10 mouse cellular contexts compared by ENCODE assay signal in genomic region chr17:26647283-26647682, GRCm38 (mm10). TPM values are rescaled to one million over a fixed set of nuclear protein-coding genes. Genes with fewer than 3 reads are reported as not detected.
DNase-seq lines count a peak whose midpoint lies in the region; ATAC-seq and TF ChIP-seq lines count a peak whose summit lies in the region.
"Had no signal": no experiment of that assay in that cellular context is flagged by ENCODE, and none has a peak within 500 bp of the region (broad histone marks: within the 10 kb centered on the region; RNA-seq: fewer than 3 reads in every experiment).

No protein-coding gene starts in this region.

- no peaks in the 10 kb centered on the region for H3K9me3 ChIP-seq in kidney, embryonic 15.5 days (replicated peaks)
- H3K9me3 ChIP-seq in limb, embryonic 15.5 days, result no peaks in the 10 kb centered on the region
- H3K9me3 ChIP-seq in forebrain, embryonic 11.5 days (ENCODE audit: control insufficient read depth, low read length), result no peaks in the 10 kb centered on the region

- ATAC-seq in kidney, embryonic 15.5 days (replicated peaks; ENCODE audit: low FRiP score), result no peak; the same call in 1 of the 2 replicates
- ATAC-seq in limb, embryonic 15.5 days (ENCODE audit: insufficient number of reproducible peaks, low FRiP score, low TSS enrichment, low read depth), result no peak
- no peak for ATAC-seq in forebrain, embryonic 11.5 days (replicated peaks; ENCODE audit: low FRiP score)

- H3K36me3 ChIP-seq in kidney, embryonic 15.5 days, result peaks cover 80% of the 10 kb centered on the region
- peaks cover 64% of the 10 kb centered on the region for H3K36me3 ChIP-seq in limb, embryonic 15.5 days
- peaks cover 16% of the 10 kb centered on the region for H3K36me3 ChIP-seq in forebrain, embryonic 11.5 days (ENCODE audit: control insufficient read depth, insufficient read depth, low read length)

- peaks cover 11% of the 10 kb centered on the region for H3K4me1 ChIP-seq in kidney, embryonic 15.5 days
- peaks cover 15% of the 10 kb centered on the region for H3K4me1 ChIP-seq in cortical plate, adult 2 months (ENCODE audit: control insufficient read depth, insufficient read depth, low read length)
- peaks cover 8% of the 10 kb centered on the region; the same call in 1 of the 2 replicates for H3K4me1 ChIP-seq in limb, embryonic 15.5 days
- 0 out of 2 replicates have a peak, but pooled peaks cover 3% of the 10 kb centered on the region for H3K4me1 ChIP-seq in forebrain, embryonic 11.5 days (replicated peaks; ENCODE audit: control insufficient read depth, insufficient read depth, low read length)

- H3K9ac ChIP-seq in kidney, embryonic 15.5 days, result no peak overlapping the region
- no peak overlapping the region for H3K9ac ChIP-seq in limb, embryonic 15.5 days
- H3K9ac ChIP-seq in forebrain, embryonic 11.5 days (ENCODE audit: low read length), result no peak overlapping the region
- H3K9ac ChIP-seq: liver, embryonic 14.5 days had no signal

- no peak overlapping the region for H3K4me2 ChIP-seq in kidney, embryonic 15.5 days
- no peak overlapping the region for H3K4me2 ChIP-seq in limb, embryonic 15.5 days
- H3K4me2 ChIP-seq in forebrain, embryonic 11.5 days (ENCODE audit: low read depth, low read length, severe bottlenecking), result no peak overlapping the region

- no peak for TF ChIP-seq CTCF in cortical plate, adult 2 months (IDR thresholded peaks at IDR 0.05; ENCODE audit: extremely low read depth, insufficient read depth, low read length)

- WGBS in kidney, embryonic 15.5 days, result 36% methylated on average over 13 of the region's 13 CpGs
- 45% methylated on average over 13 of the region's 13 CpGs for WGBS in limb, embryonic 15.5 days
- WGBS in forebrain, embryonic 11.5 days, result 85% methylated on average over 13 of the region's 13 CpGs

- peak overlapping the region; percentile 60 for H3K27ac ChIP-seq in kidney, embryonic 15.5 days
- H3K27ac ChIP-seq in cortical plate, adult 2 months (ENCODE audit: insufficient read depth, low read length), result peak overlapping the region; percentile 61; the same call in 1 of the 2 replicates
- peak overlapping the region; percentile 57 for H3K27ac ChIP-seq in limb, embryonic 15.5 days
- no peak overlapping the region for H3K27ac ChIP-seq in forebrain, embryonic 11.5 days (ENCODE audit: low read depth, low read length)
- H3K27ac ChIP-seq: liver, embryonic 14.5 days had no signal

- no peaks in the 10 kb centered on the region for H3K27me3 ChIP-seq in kidney, embryonic 15.5 days
- H3K27me3 ChIP-seq in limb, embryonic 15.5 days, result no peaks in the 10 kb centered on the region
- H3K27me3 ChIP-seq in forebrain, embryonic 11.5 days (ENCODE audit: control insufficient read depth, insufficient read depth, low read length), result no peaks in the 10 kb centered on the region

- TF ChIP-seq POLR2A in cortical plate, adult 2 months (IDR thresholded peaks at IDR 0.05; ENCODE audit: extremely low read depth, insufficient read depth, low read length), result no peak

- no peak overlapping the region for H3K4me3 ChIP-seq in kidney, embryonic 15.5 days (replicated peaks)
- H3K4me3 ChIP-seq in cortical plate, adult 2 months (ENCODE audit: insufficient read depth, low read length), result no peak overlapping the region
- no peak overlapping the region for H3K4me3 ChIP-seq in limb, embryonic 15.5 days
- H3K4me3 ChIP-seq in forebrain, embryonic 11.5 days (ENCODE audit: low read depth, low read length), result no peak overlapping the region

- peak; percentile 22 for DNase-seq in embryo, embryonic 10 days (ENCODE audit: low spot score)
- no peak for DNase-seq in embryo, embryonic 9.5 days (ENCODE audit: extremely low spot score)
- DNase-seq in kidney, postnatal 25 days, result no peak
- DNase-seq in layer of hippocampus, postnatal 25 days (ENCODE audit: extremely low spot score in 1 of 2, low spot score in 1 of 2), result no peak
- DNase-seq in forebrain, embryonic 11.5 days (ENCODE audit: low spot score), result no peak
- DNase-seq: cerebellum, adult 11-12 months had no signal

RNA-seq across cellular contexts. Expression of gene Atp6v0e, which starts 15.7 kb away (rescaled TPM):
- 211 and 224 TPM in 2 replicates for polyA plus RNA-seq in kidney, embryonic 15.5 days (2015; fragmentation: Nextera tagmentation; extraction: Ambion mirVana)
- polyA plus RNA-seq in cortical plate, adult 2 months (2012; rRNA removed), result 86.4 and 87.2 TPM in 2 replicates
- 247 and 248 TPM in 2 replicates for polyA plus RNA-seq in limb, embryonic 15.5 days (2015; fragmentation: Nextera tagmentation; extraction: Ambion mirVana)
- total RNA-seq in layer of hippocampus, postnatal 25 days (2021), result 10 to 100 TPM; 42.8 to 55.1 TPM
- polyA plus RNA-seq in forebrain, embryonic 11.5 days (2014; fragmentation: Nextera tagmentation; extraction: Ambion mirVana), result 87.3 and 94.7 TPM in 2 replicates
